Mouse (Mus musculus) hindbrain, postnatal 0 days (tissue): ENCODE results near the gene Pdcd5. TPM values are rescaled to one million over a fixed set of nuclear protein-coding genes. Genes with fewer than 3 reads are reported as not detected.

ENCODE experiments used
- ATAC-seq: fragments of 200-750 bp; cut with Nextera tagmentation; 2 replicates; pipeline ENCODE4 v1.8.0; 2017; ENCODE audit warnings: mild to moderate bottlenecking, moderate TSS enrichment, moderate library complexity
- DNase-seq: peaks from one replicate; pipeline ENCODE4 v3.0.0-alpha.2; 2015; ENCODE audit warnings: low spot score
- H3K27ac ChIP-seq: fragments of 300-500 bp; sonication (generic); 2 replicates; pipeline ENCODE4 v1.5.1; 2014; ENCODE audit warnings: mild to moderate bottlenecking
- H3K27me3 ChIP-seq: fragments of 300-500 bp; sonication (generic); 2 replicates; pipeline ENCODE4 v1.6.1; 2014; ENCODE audit warnings: low read length, mixed read lengths; ENCODE audit not compliant: insufficient read depth
- H3K36me3 ChIP-seq: fragments of 300-500 bp; sonication (generic); 2 replicates; pipeline ENCODE4 v1.6.1; 2014; ENCODE audit warnings: low read length, mixed read lengths; ENCODE audit not compliant: insufficient read depth
- H3K4me1 ChIP-seq: fragments of 300-500 bp; sonication (generic); 2 replicates; pipeline ENCODE4 v1.6.1; 2014; ENCODE audit warnings: antibody characterized with exemption, low read length, mixed read lengths; ENCODE audit not compliant: insufficient read depth
- H3K4me2 ChIP-seq: fragments of 300-500 bp; sonication (generic); 2 replicates; pipeline ENCODE4 v1.6.1; 2014; ENCODE audit warnings: low read depth, mild to moderate bottlenecking, low read length, moderate library complexity, mixed read lengths
- H3K4me3 ChIP-seq: fragments of 300-500 bp; sonication (generic); 2 replicates; pipeline ENCODE4 v1.5.1; 2014; ENCODE audit warnings: low read length
- H3K9ac ChIP-seq: fragments of 300-500 bp; sonication (generic); replicated peaks from 2 replicates; pipeline ENCODE4 v1.6.1; 2014; ENCODE audit warnings: mild to moderate bottlenecking, low read length, moderate library complexity, mixed read lengths
- H3K9me3 ChIP-seq: fragments of 300-500 bp; sonication (generic); 2 replicates; pipeline ENCODE4 v1.6.1; 2016; ENCODE audit warnings: low read length, mixed read lengths
- CTCF ChIP-seq: IDR thresholded peaks from 2 replicates; pipeline ENCODE4 v1.5.1; 2016; ENCODE audit warnings: antibody characterized with exemption, control low read depth, low read depth
- WGBS: fragments of 180-500 bp; shearing (Covaris S2); extraction: QIAGEN DNeasy Blood & Tissue Kit; methylation state at CpG from one replicate; pipeline ENCODE4 v1.1.7; 2014; 5-methylcytosine and 5-hydroxymethylcytosine counted together
- polyA plus RNA-seq: library from polyadenylated mRNA; unstranded; fragments of >200 nt; fragmentation: Nextera tagmentation; extraction: Ambion mirVana; gene quantifications from 2 replicates; pipeline ENCODE4 v1.2.1, GENCODE M21; 2015
- total RNA-seq: library from RNA; depleted of rRNA; stranded (reverse); fragments of >200 nt; gene quantifications from 2 replicates; pipeline ENCODE4 v1.2.3, GENCODE M21; 2014

Gene Pdcd5
- total and polyA plus RNA-seq, 2 experiments from 2014 or later = 35.4 to 250 TPM

DNA sequence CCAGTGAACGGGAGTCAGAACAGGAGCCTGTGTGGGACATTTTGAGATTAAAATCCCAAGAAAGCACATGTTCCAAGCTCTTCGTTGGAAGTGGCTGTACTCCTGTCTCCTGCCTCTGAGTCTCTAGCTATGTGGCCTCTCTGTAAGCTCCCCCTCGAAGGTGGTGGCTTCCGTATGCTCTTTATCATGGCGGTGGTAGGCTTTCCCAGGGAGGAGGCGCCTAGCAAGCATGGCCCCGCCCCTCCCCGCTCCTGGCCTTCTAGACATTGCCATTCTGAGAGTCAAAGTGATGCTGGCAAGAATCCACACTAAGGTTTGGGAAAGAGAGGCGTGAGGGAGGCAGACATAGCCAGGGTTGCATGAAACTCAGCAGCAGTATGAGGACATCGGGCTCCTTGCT is 24.7 kb downstream of the Pdcd5 start:
- Histone ChIP-seq H3K4me2 (no peak overlapping the region), H3K27ac (no peak overlapping the region), H3K4me3 (no peak overlapping the region), H3K4me1 (no peaks in the 10 kb centered on the region), H3K36me3 (peaks cover 32% of the 10 kb centered on the region), H3K9me3 (no peaks in the 10 kb centered on the region), H3K9ac (no peak overlapping the region), H3K27me3 (no peaks in the 10 kb centered on the region)
- ATAC-seq (no peak), DNase-seq (no peak)
- no peak for TF ChIP-seq CTCF
- WGBS = 92% methylated on average over 10 of the region's 10 CpGs

- Histone ChIP-seq H3K4me2 (no peak overlapping the region), H3K9me3 (no peaks in the 10 kb centered on the region), H3K4me1 (no peaks in the 10 kb centered on the region), H3K27ac (no peak overlapping the region), H3K36me3 (peaks cover 26% of the 10 kb centered on the region), H3K27me3 (no peaks in the 10 kb centered on the region), H3K9ac (no peak overlapping the region), H3K4me3 (no peak overlapping the region)
- no peak for TF ChIP-seq CTCF
- ATAC-seq (no peak), DNase-seq (no peak)
- 24% methylated on average over 4 of the region's 4 CpGs for WGBS
These were observed 29.8 kb downstream of the Pdcd5 start for GRCm38 (mm10) chr7:35617513-35617912.

- 96% methylated on average over 10 of the region's 10 CpGs for WGBS
- Histone ChIP-seq H3K27ac (no peak overlapping the region), H3K27me3 (no peaks in the 10 kb centered on the region), H3K36me3 (peaks cover 23% of the 10 kb centered on the region), H3K9ac (no peak overlapping the region), H3K4me1 (no peaks in the 10 kb centered on the region), H3K4me3 (no peak overlapping the region), H3K9me3 (no peaks in the 10 kb centered on the region), H3K4me2 (no peak overlapping the region)
- ATAC-seq (no peak), DNase-seq (no peak)
- no peak for TF ChIP-seq CTCF
These were observed 38.1 kb downstream of the Pdcd5 start for GRCm38 (mm10) chr7:35609245-35609644.

GRCm38 (mm10) chr7:35606816-35607215 is 40.5 kb downstream of the Pdcd5 start:
- ATAC-seq (no peak), DNase-seq (no peak)
- no peak overlapping the region for H3K9ac ChIP-seq
- WGBS = 92% methylated on average over 10 of the region's 10 CpGs
- no peaks in the 10 kb centered on the region for H3K4me1 ChIP-seq
- H3K27me3 ChIP-seq = no peaks in the 10 kb centered on the region
- TF ChIP-seq CTCF = no peak
- H3K4me3 ChIP-seq = no peak overlapping the region
- H3K27ac ChIP-seq = no peak overlapping the region
- H3K36me3 ChIP-seq = peaks cover 29% of the 10 kb centered on the region
- H3K9me3 ChIP-seq = no peaks in the 10 kb centered on the region
- H3K4me2 ChIP-seq = no peak overlapping the region

DNA sequence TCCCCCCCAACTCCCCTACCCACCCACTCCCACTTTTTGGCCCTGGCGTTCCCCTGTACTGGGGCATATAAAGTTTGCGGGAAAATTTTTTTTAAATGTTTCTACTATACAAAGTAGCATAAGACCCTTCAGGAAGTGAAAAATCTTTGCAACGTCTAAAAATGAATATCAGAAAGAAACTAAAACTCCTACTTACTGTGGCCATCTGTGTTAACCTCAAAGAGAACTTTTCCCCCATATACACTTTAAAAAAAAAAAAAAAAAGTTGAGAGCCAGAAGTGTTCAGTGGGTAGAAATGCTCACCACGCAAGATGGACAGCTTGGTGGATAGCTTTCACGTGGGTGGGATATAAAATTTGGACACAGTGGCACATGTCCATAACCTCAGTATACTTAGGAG is 44.6 kb downstream of the Pdcd5 start:
- Histone ChIP-seq H3K27ac (no peak overlapping the region), H3K4me2 (no peak overlapping the region), H3K36me3 (peaks cover 17% of the 10 kb centered on the region), H3K9me3 (no peaks in the 10 kb centered on the region), H3K4me1 (no peaks in the 10 kb centered on the region), H3K9ac (no peak overlapping the region), H3K27me3 (no peaks in the 10 kb centered on the region), H3K4me3 (no peak overlapping the region)
- 95% methylated on average over 5 of the region's 5 CpGs for WGBS
- ATAC-seq (no peak), DNase-seq (no peak)
- TF ChIP-seq CTCF = no peak

GRCm38 (mm10) chr7:35601106-35601505 is 46.2 kb downstream of the Pdcd5 start:
- no peaks in the 10 kb centered on the region for H3K4me1 ChIP-seq
- DNase-seq (no peak), ATAC-seq (no peak)
- no peak overlapping the region for H3K27ac ChIP-seq
- H3K9ac ChIP-seq = no peak overlapping the region
- H3K4me2 ChIP-seq = no peak overlapping the region
- H3K27me3 ChIP-seq = no peaks in the 10 kb centered on the region
- H3K36me3 ChIP-seq = peaks cover 17% of the 10 kb centered on the region
- 96% methylated on average over 6 of the region's 6 CpGs for WGBS
- no peaks in the 10 kb centered on the region for H3K9me3 ChIP-seq
- no peak for TF ChIP-seq CTCF
- no peak overlapping the region for H3K4me3 ChIP-seq

GRCm38 (mm10) chr7:35600031-35600430 is 47.3 kb downstream of the Pdcd5 start:
- WGBS = 94% methylated on average over 9 of the region's 10 CpGs
- ATAC-seq (no peak), DNase-seq (no peak)
- TF ChIP-seq CTCF = no peak
- Histone ChIP-seq H3K36me3 (peaks cover 24% of the 10 kb centered on the region), H3K4me3 (no peak overlapping the region), H3K4me1 (no peaks in the 10 kb centered on the region), H3K27ac (no peak overlapping the region), H3K27me3 (no peaks in the 10 kb centered on the region), H3K9ac (no peak overlapping the region), H3K9me3 (no peaks in the 10 kb centered on the region), H3K4me2 (no peak overlapping the region)

GRCm38 (mm10) chr7:35599492-35599891 is 47.8 kb downstream of the Pdcd5 start:
- no peak for DNase-seq
- 93% methylated on average over 9 of the region's 9 CpGs for WGBS
- H3K4me1 ChIP-seq = no peaks in the 10 kb centered on the region

More at GRCm38 (mm10) chr7:35599492-35599891, 47.8 kb downstream of the Pdcd5 start:
- H3K4me2 ChIP-seq = no peak overlapping the region
- ATAC-seq = no peak
- no peak overlapping the region for H3K9ac ChIP-seq
- no peak overlapping the region for H3K27ac ChIP-seq
- TF ChIP-seq CTCF = no peak
- no peak overlapping the region for H3K4me3 ChIP-seq
- H3K27me3 ChIP-seq = no peaks in the 10 kb centered on the region
- peaks cover 24% of the 10 kb centered on the region for H3K36me3 ChIP-seq
- H3K9me3 ChIP-seq = no peaks in the 10 kb centered on the region
